Mouse (Mus musculus): ENCODE data around the gene Hacl1. TPM values are rescaled to one million over a fixed set of nuclear protein-coding genes. Genes with fewer than 3 reads are reported as not detected.

The Hacl1 gene
- polyA plus RNA-seq, 1 experiment, result 20.9 TPM

DNA sequence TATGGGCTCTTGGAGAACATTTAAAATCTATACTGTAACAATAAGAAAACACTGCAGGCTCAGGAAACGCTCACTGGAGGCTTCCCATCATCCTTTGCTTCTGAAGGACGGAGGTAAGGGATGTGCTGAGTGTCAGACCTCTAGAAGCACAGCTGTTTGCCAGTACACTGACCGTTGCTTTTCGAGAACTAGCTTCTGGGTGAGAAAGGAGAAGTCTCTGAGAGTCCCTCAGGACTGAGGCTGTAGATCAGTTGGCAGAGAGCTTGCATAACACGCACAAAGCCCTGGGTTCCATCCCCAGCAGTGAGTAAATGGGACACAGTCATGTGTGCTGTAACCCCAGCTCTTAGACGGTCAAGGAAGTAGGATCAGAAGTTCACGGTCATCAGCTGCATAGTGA is 44.7 kb downstream of the Hacl1 start:
- Histone ChIP-seq H3K9me3 (replicated peaks; ENCODE audit: control insufficient read depth, insufficient read depth, low read length, poor library complexity, severe bottlenecking) (no peaks in the 10 kb centered on the region; the same call in 1 of the 2 replicates), H3K4me1 (ENCODE audit: control insufficient read depth, insufficient read depth, low read length) (no peaks in the 10 kb centered on the region), H3K9ac (ENCODE audit: low read depth, poor library complexity, severe bottlenecking) (no peak overlapping the region), H3K27ac (ENCODE audit: insufficient read depth, low read length) (no peak overlapping the region), H3K36me3 (ENCODE audit: control insufficient read depth, insufficient read depth, low read length, poor library complexity, severe bottlenecking) (no peaks in the 10 kb centered on the region), H3K27me3 (ENCODE audit: control insufficient read depth, insufficient read depth, low read length, poor library complexity, severe bottlenecking) (no peaks in the 10 kb centered on the region), H3K4me3 (ENCODE audit: low read depth, low read length) (no peak overlapping the region)
- TF ChIP-seq POLR2A (IDR thresholded peaks at IDR 0.05; ENCODE audit: insufficient read depth, low read length) (no peak), CTCF (IDR thresholded peaks at IDR 0.05; ENCODE audit: low read depth, low read length) (no peak), EP300 (IDR thresholded peaks at IDR 0.05; ENCODE audit: insufficient read depth, low read depth, low read length) (no peak)

DNA sequence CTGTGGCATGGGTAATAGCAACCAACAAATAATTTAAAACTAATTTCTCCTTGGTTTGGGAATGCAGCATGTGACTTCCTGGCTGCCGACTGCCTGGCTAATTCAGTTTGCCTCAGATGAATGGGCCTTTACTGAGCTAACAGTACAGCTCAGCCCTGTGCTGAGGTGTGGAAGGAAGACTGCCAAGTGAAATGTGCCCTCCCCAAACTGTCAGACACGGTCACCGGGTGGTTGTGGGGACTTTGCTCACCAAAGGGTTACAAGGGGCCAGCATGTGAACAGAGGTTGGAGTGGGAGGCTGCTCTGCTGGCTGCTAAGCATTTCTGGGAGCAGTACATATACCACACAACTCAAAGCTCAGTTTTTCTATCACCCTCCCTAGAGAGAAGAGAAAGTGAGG is 46.4 kb downstream of the Hacl1 start:
- no peak for TF ChIP-seq EP300 (IDR thresholded peaks at IDR 0.05; ENCODE audit: insufficient read depth, low read depth, low read length)
- no peak for TF ChIP-seq POLR2A (IDR thresholded peaks at IDR 0.05; ENCODE audit: insufficient read depth, low read length)
- TF ChIP-seq CTCF (IDR thresholded peaks at IDR 0.05; ENCODE audit: low read depth, low read length), result no peak
- Histone ChIP-seq H3K27me3 (ENCODE audit: control insufficient read depth, insufficient read depth, low read length, poor library complexity, severe bottlenecking) (no peaks in the 10 kb centered on the region), H3K27ac (ENCODE audit: insufficient read depth, low read length) (no peak overlapping the region)

DNA sequence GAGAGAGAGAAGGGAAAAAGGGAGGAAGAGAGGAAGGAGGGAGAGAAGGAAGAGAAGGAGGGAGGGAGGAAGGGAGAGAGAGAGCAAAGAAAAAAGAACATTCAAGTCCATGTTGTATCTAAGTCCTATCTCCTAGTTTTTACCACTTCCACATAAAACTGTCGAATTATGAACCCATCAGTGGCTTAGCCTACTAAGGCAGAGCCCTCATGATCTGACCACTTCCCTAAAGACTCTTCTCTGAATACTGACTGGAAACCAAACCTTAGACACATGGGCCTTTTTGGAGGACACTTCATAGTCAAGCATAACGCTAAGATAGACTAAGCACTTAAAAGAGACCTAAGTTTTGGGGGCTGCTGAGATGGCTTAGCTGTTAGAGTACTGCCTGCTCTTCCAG is 48.0 kb downstream of the Hacl1 start:
- Histone ChIP-seq H3K9me3 (replicated peaks; ENCODE audit: control insufficient read depth, insufficient read depth, low read length, poor library complexity, severe bottlenecking) (no peaks in the 10 kb centered on the region; the same call in 1 of the 2 replicates), H3K27ac (ENCODE audit: insufficient read depth, low read length) (no peak overlapping the region), H3K4me3 (ENCODE audit: low read depth, low read length) (no peak overlapping the region), H3K4me1 (ENCODE audit: control insufficient read depth, insufficient read depth, low read length) (no peaks in the 10 kb centered on the region), H3K36me3 (ENCODE audit: control insufficient read depth, insufficient read depth, low read length, poor library complexity, severe bottlenecking) (no peaks in the 10 kb centered on the region), H3K27me3 (ENCODE audit: control insufficient read depth, insufficient read depth, low read length, poor library complexity, severe bottlenecking) (no peaks in the 10 kb centered on the region), H3K9ac (ENCODE audit: low read depth, poor library complexity, severe bottlenecking) (no peak overlapping the region)
- no peak for TF ChIP-seq CTCF (IDR thresholded peaks at IDR 0.05; ENCODE audit: low read depth, low read length)
- TF ChIP-seq POLR2A (IDR thresholded peaks at IDR 0.05; ENCODE audit: insufficient read depth, low read length), result no peak
- TF ChIP-seq EP300 (IDR thresholded peaks at IDR 0.05; ENCODE audit: insufficient read depth, low read depth, low read length), result no peak

More for the DNA sequence above, 46.4 kb downstream of the Hacl1 start:
- H3K9ac ChIP-seq (ENCODE audit: low read depth, poor library complexity, severe bottlenecking), result no peak overlapping the region
- no peaks in the 10 kb centered on the region for H3K36me3 ChIP-seq (ENCODE audit: control insufficient read depth, insufficient read depth, low read length, poor library complexity, severe bottlenecking)
- no peaks in the 10 kb centered on the region; the same call in 1 of the 2 replicates for H3K9me3 ChIP-seq (replicated peaks; ENCODE audit: control insufficient read depth, insufficient read depth, low read length, poor library complexity, severe bottlenecking)
- no peaks in the 10 kb centered on the region for H3K4me1 ChIP-seq (ENCODE audit: control insufficient read depth, insufficient read depth, low read length)
- H3K4me3 ChIP-seq (ENCODE audit: low read depth, low read length), result no peak overlapping the region

DNA sequence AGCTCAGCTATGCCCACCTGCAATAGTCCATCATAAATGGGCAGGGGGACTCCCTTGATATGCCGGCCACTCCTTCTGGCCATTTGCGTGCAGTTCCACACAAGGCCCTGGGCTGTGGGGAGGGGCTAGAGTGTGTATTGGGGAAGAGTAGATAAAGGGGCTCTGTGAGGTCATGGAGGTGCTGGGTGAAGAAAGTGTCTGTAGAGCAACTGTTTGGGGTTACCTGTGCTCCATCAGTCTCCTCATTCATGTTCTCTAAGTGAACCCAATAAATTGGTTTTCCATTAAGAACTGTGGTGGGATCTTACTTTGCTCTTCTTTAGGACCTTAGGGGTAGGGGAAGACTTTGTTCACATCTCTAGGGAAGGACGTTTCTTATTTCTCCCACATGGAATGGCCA is 49.8 kb downstream of the Hacl1 start, which contains the start of gene Colq:
Gene Colq (minus strand): TSS at position 101 of the 400 bp plus-strand sequence.
- Histone ChIP-seq H3K9ac (ENCODE audit: low read depth, poor library complexity, severe bottlenecking) (no peak within 1 kb of the TSS), H3K4me1 (ENCODE audit: control insufficient read depth, insufficient read depth, low read length) (no peaks in the 10 kb centered on the region), H3K36me3 (ENCODE audit: control insufficient read depth, insufficient read depth, low read length, poor library complexity, severe bottlenecking) (no peaks in the 10 kb centered on the region), H3K9me3 (replicated peaks; ENCODE audit: control insufficient read depth, insufficient read depth, low read length, poor library complexity, severe bottlenecking) (no peaks in the 10 kb centered on the region; the same call in 1 of the 2 replicates), H3K4me3 (ENCODE audit: low read depth, low read length) (no peak within 1 kb of the TSS), H3K27ac (ENCODE audit: insufficient read depth, low read length) (no peak within 1 kb of the TSS), H3K27me3 (ENCODE audit: control insufficient read depth, insufficient read depth, low read length, poor library complexity, severe bottlenecking) (no peaks in the 10 kb centered on the region)
- no peak for TF ChIP-seq EP300 (IDR thresholded peaks at IDR 0.05; ENCODE audit: insufficient read depth, low read depth, low read length)
- TF ChIP-seq POLR2A (IDR thresholded peaks at IDR 0.05; ENCODE audit: insufficient read depth, low read length), result no peak
- TF ChIP-seq CTCF (IDR thresholded peaks at IDR 0.05; ENCODE audit: low read depth, low read length), result no peak

DNA sequence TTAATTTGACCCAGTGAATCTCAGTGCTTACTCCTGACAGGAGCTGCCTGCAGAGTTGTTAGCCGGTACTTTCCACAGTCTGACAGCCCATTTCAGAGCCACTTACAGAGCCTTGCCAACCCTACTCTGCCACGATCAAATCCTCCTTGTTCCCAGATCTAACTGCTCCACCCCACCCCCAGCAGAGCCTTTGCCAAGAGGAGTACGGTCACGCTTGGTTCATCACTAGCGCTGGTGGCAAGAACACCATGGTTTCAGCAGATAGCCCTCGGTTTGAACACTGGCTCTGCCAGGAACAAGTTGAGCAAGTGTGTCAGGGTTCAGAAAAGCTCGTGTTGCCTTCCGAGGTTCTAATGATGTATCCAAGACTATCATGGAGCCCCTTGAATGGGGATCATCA is 54.6 kb downstream of the Hacl1 start:
- Histone ChIP-seq H3K4me3 (ENCODE audit: low read depth, low read length) (no peak overlapping the region), H3K27ac (ENCODE audit: insufficient read depth, low read length) (no peak overlapping the region), H3K9me3 (replicated peaks; ENCODE audit: control insufficient read depth, insufficient read depth, low read length, poor library complexity, severe bottlenecking) (no peaks in the 10 kb centered on the region), H3K36me3 (ENCODE audit: control insufficient read depth, insufficient read depth, low read length, poor library complexity, severe bottlenecking) (no peaks in the 10 kb centered on the region), H3K9ac (ENCODE audit: low read depth, poor library complexity, severe bottlenecking) (no peak overlapping the region), H3K27me3 (ENCODE audit: control insufficient read depth, insufficient read depth, low read length, poor library complexity, severe bottlenecking) (no peaks in the 10 kb centered on the region), H3K4me1 (ENCODE audit: control insufficient read depth, insufficient read depth, low read length) (no peaks in the 10 kb centered on the region)
- TF ChIP-seq POLR2A (IDR thresholded peaks at IDR 0.05; ENCODE audit: insufficient read depth, low read length) (no peak), EP300 (IDR thresholded peaks at IDR 0.05; ENCODE audit: insufficient read depth, low read depth, low read length) (no peak), CTCF (IDR thresholded peaks at IDR 0.05; ENCODE audit: low read depth, low read length) (no peak)

DNA sequence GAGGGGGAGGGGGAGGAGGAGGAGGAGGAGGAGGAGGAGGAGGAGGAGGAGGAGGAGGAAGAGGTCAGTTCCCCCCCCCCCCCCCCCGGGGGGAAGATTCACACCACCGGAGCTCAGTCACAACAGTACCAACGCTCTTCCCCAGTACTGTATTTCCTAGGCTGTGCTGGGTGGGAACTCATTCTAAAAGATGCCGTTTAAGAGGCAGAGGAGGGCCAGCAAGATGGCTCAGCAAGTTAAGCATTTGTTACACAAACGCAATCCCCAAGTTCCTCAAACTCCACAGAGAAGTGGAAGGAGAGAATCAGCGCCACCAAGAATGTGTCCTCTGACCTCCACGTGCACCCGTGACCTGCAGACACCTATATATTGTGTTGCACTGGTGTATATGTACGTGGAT is 58.0 kb downstream of the Hacl1 start:
- no peak overlapping the region for H3K9ac ChIP-seq (ENCODE audit: low read depth, poor library complexity, severe bottlenecking)
- TF ChIP-seq POLR2A (IDR thresholded peaks at IDR 0.05; ENCODE audit: insufficient read depth, low read length) (no peak), CTCF (IDR thresholded peaks at IDR 0.05; ENCODE audit: low read depth, low read length) (no peak), EP300 (IDR thresholded peaks at IDR 0.05; ENCODE audit: insufficient read depth, low read depth, low read length) (no peak)
- H3K4me3 ChIP-seq (ENCODE audit: low read depth, low read length), result no peak overlapping the region
- no peak overlapping the region for H3K27ac ChIP-seq (ENCODE audit: insufficient read depth, low read length)
- H3K36me3 ChIP-seq (ENCODE audit: control insufficient read depth, insufficient read depth, low read length, poor library complexity, severe bottlenecking), result no peaks in the 10 kb centered on the region
- H3K4me1 ChIP-seq (ENCODE audit: control insufficient read depth, insufficient read depth, low read length), result no peaks in the 10 kb centered on the region
- no peaks in the 10 kb centered on the region for H3K9me3 ChIP-seq (replicated peaks; ENCODE audit: control insufficient read depth, insufficient read depth, low read length, poor library complexity, severe bottlenecking)
- H3K27me3 ChIP-seq (ENCODE audit: control insufficient read depth, insufficient read depth, low read length, poor library complexity, severe bottlenecking), result no peaks in the 10 kb centered on the region

All from ES-Bruce4 (cell line).